Mouse (Mus musculus) stomach, embryonic 14.5 days (tissue): ENCODE measurements at regions not wholly inside any gene's neighbourhood (a gene's known extent, or its start where the extent isn't known, plus 50 kb on each side); places are given as distances from the start of the nearest gene placed in this dataset.

Source experiments
- ATAC-seq: fragments of 200-750 bp; cut with Nextera tagmentation; 2 replicates; pipeline ENCODE4 v1.8.0; 2017; ENCODE audit warnings: low read depth, moderate TSS enrichment; ENCODE audit not compliant: insufficient number of reproducible peaks, insufficient read depth, low FRiP score
- H3K27ac ChIP-seq: fragments of 300-500 bp; sonication (generic); 2 replicates; pipeline ENCODE4 v1.5.1; 2014; ENCODE audit warnings: mild to moderate bottlenecking, low read length, moderate library complexity, mixed read lengths
- H3K27me3 ChIP-seq: fragments of 300-500 bp; sonication (generic); 2 replicates; pipeline ENCODE4 v1.6.1; 2014; ENCODE audit warnings: low read length, control low read depth, mixed read lengths; ENCODE audit not compliant: control insufficient read depth, insufficient read depth
- H3K36me3 ChIP-seq: fragments of 300-500 bp; sonication (generic); 2 replicates; pipeline ENCODE4 v1.6.1; 2014; ENCODE audit warnings: mild to moderate bottlenecking, control low read depth, low read length, moderate library complexity, mixed read lengths; ENCODE audit not compliant: control insufficient read depth, insufficient read depth
- H3K4me1 ChIP-seq: fragments of 300-500 bp; sonication (generic); 2 replicates; pipeline ENCODE4 v1.6.1; 2014; ENCODE audit warnings: low read length, control low read depth, mixed read lengths; ENCODE audit not compliant: control insufficient read depth, insufficient read depth
- H3K4me2 ChIP-seq: fragments of 300-500 bp; sonication (generic); replicated peaks from 2 replicates; pipeline ENCODE4 v1.6.1; 2014; ENCODE audit warnings: low read depth, low read length, control low read depth
- H3K4me3 ChIP-seq: fragments of 300-500 bp; sonication (generic); 2 replicates; pipeline ENCODE4 v1.5.1; 2014; ENCODE audit warnings: low read depth, low read length, control low read depth
- H3K9ac ChIP-seq: fragments of 300-500 bp; sonication (generic); replicated peaks from 2 replicates; pipeline ENCODE4 v1.6.1; 2014; ENCODE audit warnings: low read depth, mild to moderate bottlenecking, control low read depth, low read length, moderate library complexity, mixed read lengths
- H3K9me3 ChIP-seq: fragments of 300-500 bp; sonication (generic); 2 replicates; pipeline ENCODE4 v1.6.1; 2016; ENCODE audit warnings: low read depth, low read length, control low read depth; ENCODE audit not compliant: control insufficient read depth
- WGBS: fragments of 180-500 bp; shearing (Covaris S2); extraction: QIAGEN DNeasy Blood & Tissue Kit; methylation state at CpG from one replicate; pipeline ENCODE4 v1.1.7; 2014; 5-methylcytosine and 5-hydroxymethylcytosine counted together

- H3K27me3 ChIP-seq = no peaks in the 10 kb centered on the region
- H3K4me3 ChIP-seq = no peak overlapping the region
- no peak for ATAC-seq
- WGBS = 67% methylated on average over 3 of the region's 3 CpGs
- H3K4me2 ChIP-seq = no peak overlapping the region
- H3K27ac ChIP-seq = no peak overlapping the region
- no peak overlapping the region for H3K9ac ChIP-seq
- no peaks in the 10 kb centered on the region for H3K9me3 ChIP-seq
- H3K4me1 ChIP-seq = no peaks in the 10 kb centered on the region
- no peaks in the 10 kb centered on the region for H3K36me3 ChIP-seq
Measured at GRCm38 (mm10) chr8:17700362-17700761, 1277.7 kb downstream of the Defb40 start.

- H3K27me3 ChIP-seq = no peaks in the 10 kb centered on the region
- H3K27ac ChIP-seq = no peak overlapping the region
- no peak overlapping the region for H3K4me3 ChIP-seq
- WGBS = 68% methylated on average over 4 of the region's 4 CpGs
- ATAC-seq = no peak
- no peaks in the 10 kb centered on the region for H3K36me3 ChIP-seq
- no peaks in the 10 kb centered on the region for H3K9me3 ChIP-seq
- H3K9ac ChIP-seq = no peak overlapping the region
- no peaks in the 10 kb centered on the region for H3K4me1 ChIP-seq
- no peak overlapping the region for H3K4me2 ChIP-seq
Measured at GRCm38 (mm10) chr8:17690074-17690848, 1287.8 kb downstream of the Defb40 start.

GRCm38 (mm10) chr8:17689641-17690040 is 1288.4 kb downstream of the Defb40 start:
- no peaks in the 10 kb centered on the region for H3K36me3 ChIP-seq
- H3K9me3 ChIP-seq = no peaks in the 10 kb centered on the region
- WGBS = 93% methylated on average over 3 of the region's 3 CpGs
- H3K4me1 ChIP-seq = no peaks in the 10 kb centered on the region
- no peak overlapping the region for H3K27ac ChIP-seq
- H3K27me3 ChIP-seq = no peaks in the 10 kb centered on the region
- H3K9ac ChIP-seq = no peak overlapping the region
- no peak overlapping the region for H3K4me3 ChIP-seq
- no peak overlapping the region for H3K4me2 ChIP-seq
- no peak for ATAC-seq

- no peak overlapping the region for H3K27ac ChIP-seq
- WGBS = 72% methylated on average over 3 of the region's 3 CpGs
- H3K27me3 ChIP-seq = no peaks in the 10 kb centered on the region
- no peaks in the 10 kb centered on the region for H3K4me1 ChIP-seq
- H3K4me2 ChIP-seq = no peak overlapping the region
- no peak overlapping the region for H3K9ac ChIP-seq
- H3K36me3 ChIP-seq = no peaks in the 10 kb centered on the region
- H3K9me3 ChIP-seq = no peaks in the 10 kb centered on the region
- no peak overlapping the region for H3K4me3 ChIP-seq
- ATAC-seq = no peak
Measured at GRCm38 (mm10) chr8:17687084-17687483, 1291.0 kb downstream of the Defb40 start.

- H3K4me3 ChIP-seq = no peak overlapping the region
- no peaks in the 10 kb centered on the region for H3K36me3 ChIP-seq
- H3K9ac ChIP-seq = no peak overlapping the region
- H3K27ac ChIP-seq = no peak overlapping the region
- no peaks in the 10 kb centered on the region for H3K27me3 ChIP-seq
- H3K4me2 ChIP-seq = no peak overlapping the region
- no peaks in the 10 kb centered on the region for H3K4me1 ChIP-seq
- WGBS = 47% methylated on average over 6 of the region's 6 CpGs
- no peak for ATAC-seq
- H3K9me3 ChIP-seq = no peaks in the 10 kb centered on the region
Measured at GRCm38 (mm10) chr8:17664371-17665141, 1313.5 kb downstream of the Defb40 start.

GRCm38 (mm10) chr8:17659753-17660361 is 1318.2 kb downstream of the Defb40 start:
- no peak overlapping the region for H3K4me3 ChIP-seq
- ATAC-seq = no peak
- no peaks in the 10 kb centered on the region for H3K4me1 ChIP-seq
- no peaks in the 10 kb centered on the region for H3K36me3 ChIP-seq
- H3K9ac ChIP-seq = no peak overlapping the region
- H3K27me3 ChIP-seq = no peaks in the 10 kb centered on the region
- WGBS = 78% methylated on average over 6 of the region's 6 CpGs
- H3K27ac ChIP-seq = no peak overlapping the region
- H3K9me3 ChIP-seq = no peaks in the 10 kb centered on the region
- no peak overlapping the region for H3K4me2 ChIP-seq

- Histone ChIP-seq H3K9ac (no peak overlapping the region), H3K4me1 (no peaks in the 10 kb centered on the region), H3K27me3 (no peaks in the 10 kb centered on the region), H3K36me3 (no peaks in the 10 kb centered on the region), H3K9me3 (no peaks in the 10 kb centered on the region), H3K4me3 (no peak overlapping the region), H3K27ac (no peak overlapping the region), H3K4me2 (no peak overlapping the region)
- ATAC-seq = no peak
- 11% methylated on average over 2 of the region's 2 CpGs for WGBS
Measured at GRCm38 (mm10) chr8:17653786-17654185, 1324.3 kb downstream of the Defb40 start.

- ATAC-seq = no peak
- Histone ChIP-seq H3K27ac (no peak overlapping the region), H3K36me3 (no peaks in the 10 kb centered on the region), H3K4me1 (no peaks in the 10 kb centered on the region), H3K9ac (no peak overlapping the region), H3K4me2 (no peak overlapping the region), H3K27me3 (no peaks in the 10 kb centered on the region), H3K4me3 (no peak overlapping the region), H3K9me3 (no peaks in the 10 kb centered on the region)
Measured at GRCm38 (mm10) chr8:17647559-17647958, 1330.5 kb downstream of the Defb40 start.
